Mouse (Mus musculus) granulocyte monocyte progenitor cell, adult 5-6 weeks (primary cell): ENCODE data around the gene Idh3a. TPM values are rescaled to one million over a fixed set of nuclear protein-coding genes. Genes with fewer than 3 reads are reported as not detected.
"Not testable (repeated sequence)": the region's sequence is repeated elsewhere in the genome, so short reads cannot be mapped to it uniquely, and the experiment has no call there.

ENCODE experiments used
- ATAC-seq: replicated peaks from 2 replicates; pipeline ENCODE4 v1.8.0; 2016; ENCODE audit warnings: mild to moderate bottlenecking, moderate TSS enrichment, inconsistent platforms; ENCODE audit not compliant: poor library complexity, severe bottlenecking
- total RNA-seq, 2 experiments: library from RNA; stranded (forward) in 1 of 2; stranded (reverse) in 1 of 2; fragments of 200-712, 200-1000 nt in 1 of 2; fragments of >200 nt in 1 of 2; fragmentation: Nextera tagmentation in 1 of 2; gene quantifications; 2 replicates each; pipeline ENCODE4 v1.2.3; 2014 to 2017

Idh3a gene
- total RNA-seq, 2 experiments from 2014 or later, result 89.1 to 111 TPM

GRCm38 (mm10) chr9:54584127-54584526 lies 2.0 kb upstream of the Idh3a start:
- not testable (repeated sequence) for ATAC-seq

- peak; percentile 8; the same call in 1 of the 2 replicates for ATAC-seq
Measured at GRCm38 (mm10) chr9:54585839-54586198, 315 bp upstream of the Idh3a start.

- no peak for ATAC-seq
Measured at GRCm38 (mm10) chr9:54587863-54588262, 1.7 kb downstream of the Idh3a start.

- not testable (repeated sequence) for ATAC-seq
Measured at GRCm38 (mm10) chr9:54593652-54594051, 7.5 kb downstream of the Idh3a start.

- ATAC-seq, result no peak
Measured at GRCm38 (mm10) chr9:54596752-54597465, 10.8 kb downstream of the Idh3a start.

GRCm38 (mm10) chr9:54602386-54602785 lies 16.3 kb downstream of the Idh3a start:
- ATAC-seq, result no peak

- no peak for ATAC-seq
Measured at GRCm38 (mm10) chr9:54602916-54603315, 16.8 kb downstream of the Idh3a start.

GRCm38 (mm10) chr9:54604131-54604654 lies 18.1 kb downstream of the Idh3a start:
- ATAC-seq, result no peak

GRCm38 (mm10) chr9:54604886-54605285 lies 18.8 kb downstream of the Idh3a start:
- no peak; the same call in 1 of the 2 replicates for ATAC-seq

- ATAC-seq, result no peak
Measured at GRCm38 (mm10) chr9:54612781-54613191, 26.7 kb downstream of the Idh3a start.

- peak; percentile 78 for ATAC-seq
Measured at GRCm38 (mm10) chr9:54614182-54614850, 28.2 kb downstream of the Idh3a start.

- no peak for ATAC-seq
Measured at GRCm38 (mm10) chr9:54627240-54627639, 41.1 kb downstream of the Idh3a start.

- ATAC-seq, result no peak
Measured at GRCm38 (mm10) chr9:54628752-54629151, 42.6 kb downstream of the Idh3a start.

GRCm38 (mm10) chr9:54629613-54630261 lies 43.6 kb downstream of the Idh3a start:
- no peak for ATAC-seq

GRCm38 (mm10) chr9:54630905-54631304 lies 44.8 kb downstream of the Idh3a start:
- ATAC-seq, result no peak

- no peak for ATAC-seq
Measured at GRCm38 (mm10) chr9:54633401-54633800, 47.3 kb downstream of the Idh3a start.

- no peak for ATAC-seq
Measured at GRCm38 (mm10) chr9:54637510-54638314, 51.6 kb downstream of the Idh3a start.

GRCm38 (mm10) chr9:54639192-54639591 lies 53.1 kb downstream of the Idh3a start:
- no peak for ATAC-seq

- no peak for ATAC-seq
Measured at GRCm38 (mm10) chr9:54641548-54641947, 55.4 kb downstream of the Idh3a start.

- no peak for ATAC-seq
Measured at GRCm38 (mm10) chr9:54642149-54642548, 56.0 kb downstream of the Idh3a start.
